Mouse (Mus musculus): ENCODE measurements at regions not wholly inside any gene's neighbourhood (a gene's known extent, or its start where the extent isn't known, plus 50 kb on each side); places are given as distances from the start of the nearest gene placed in this dataset.

GRCm38 (mm10) chr12:13145186-13146115 lies 103.6 kb downstream of the Ddx1 start:
- Histone ChIP-seq H3K9ac (ENCODE audit: low read length) (no peak overlapping the region), H3K27me3 (ENCODE audit: control insufficient read depth, insufficient read depth, low read length) (no peaks in the 10 kb centered on the region), H3K4me3 (ENCODE audit: control insufficient read depth in 1 of 2, insufficient read depth in 1 of 2, low read depth in 1 of 2, low read length in 2 of 2) (no peak overlapping the region), H3K4me1 (ENCODE audit: control insufficient read depth in 2 of 2, insufficient read depth in 2 of 2, low read length in 2 of 2) (peaks cover 4 to 7% of the 10 kb centered on the region in 2 experiments), H3K36me3 (ENCODE audit: control insufficient read depth, insufficient read depth, low read length) (no peaks in the 10 kb centered on the region), H3K9me3 (ENCODE audit: control insufficient read depth, low read length) (no peaks in the 10 kb centered on the region), H3K4me2 (ENCODE audit: low read length) (no peak overlapping the region), H3K27ac (replicated peaks in 1 of 2; ENCODE audit: control insufficient read depth in 1 of 2, insufficient read depth in 1 of 2, low read depth in 2 of 2, low read length in 2 of 2) (peak overlapping the region; percentile 57 to 68)
- WGBS, result 36% methylated on average over 10 of the region's 10 CpGs
- peak; percentile 66 for ATAC-seq (ENCODE audit: insufficient number of reproducible peaks, insufficient read depth, low FRiP score, low read depth)

- 68% methylated on average over 1 of the region's 1 CpGs for WGBS
- Histone ChIP-seq H3K27ac (replicated peaks in 1 of 2; ENCODE audit: control insufficient read depth in 1 of 2, insufficient read depth in 1 of 2, low read depth in 2 of 2, low read length in 2 of 2) (peak overlapping the region; percentile 51 to 68), H3K36me3 (ENCODE audit: control insufficient read depth, insufficient read depth, low read length) (no peaks in the 10 kb centered on the region), H3K27me3 (ENCODE audit: control insufficient read depth, insufficient read depth, low read length) (no peaks in the 10 kb centered on the region), H3K4me3 (ENCODE audit: control insufficient read depth in 1 of 2, insufficient read depth in 1 of 2, low read depth in 1 of 2, low read length in 2 of 2) (no peak overlapping the region), H3K4me2 (ENCODE audit: low read length) (no peak overlapping the region), H3K4me1 (ENCODE audit: control insufficient read depth in 2 of 2, insufficient read depth in 2 of 2, low read length in 2 of 2) (peaks cover 4 to 7% of the 10 kb centered on the region in 2 experiments), H3K9ac (ENCODE audit: low read length) (no peak overlapping the region), H3K9me3 (ENCODE audit: control insufficient read depth, low read length) (no peaks in the 10 kb centered on the region)
- no peak for ATAC-seq (ENCODE audit: insufficient number of reproducible peaks, insufficient read depth, low FRiP score, low read depth)
Observed at GRCm38 (mm10) chr12:13144739-13145138, 104.3 kb downstream of the Ddx1 start.

- Histone ChIP-seq H3K9ac (ENCODE audit: low read length) (no peak overlapping the region), H3K27ac (replicated peaks in 1 of 2; ENCODE audit: control insufficient read depth in 1 of 2, insufficient read depth in 1 of 2, low read depth in 2 of 2, low read length in 2 of 2) (no peak overlapping the region), H3K4me3 (ENCODE audit: control insufficient read depth in 1 of 2, insufficient read depth in 1 of 2, low read depth in 1 of 2, low read length in 2 of 2) (no peak overlapping the region), H3K4me2 (ENCODE audit: low read length) (no peak overlapping the region), H3K27me3 (ENCODE audit: control insufficient read depth, insufficient read depth, low read length) (no peaks in the 10 kb centered on the region), H3K9me3 (ENCODE audit: control insufficient read depth, low read length) (no peaks in the 10 kb centered on the region), H3K36me3 (ENCODE audit: control insufficient read depth, insufficient read depth, low read length) (no peaks in the 10 kb centered on the region), H3K4me1 (ENCODE audit: control insufficient read depth in 2 of 2, insufficient read depth in 2 of 2, low read length in 2 of 2) (peaks cover 2 to 7% of the 10 kb centered on the region in 2 experiments)
- ATAC-seq (ENCODE audit: insufficient number of reproducible peaks, insufficient read depth, low FRiP score, low read depth), result no peak
- WGBS, result 57% methylated on average over 6 of the region's 6 CpGs
Observed at GRCm38 (mm10) chr12:13140636-13141035, 108.4 kb downstream of the Ddx1 start.

DNA sequence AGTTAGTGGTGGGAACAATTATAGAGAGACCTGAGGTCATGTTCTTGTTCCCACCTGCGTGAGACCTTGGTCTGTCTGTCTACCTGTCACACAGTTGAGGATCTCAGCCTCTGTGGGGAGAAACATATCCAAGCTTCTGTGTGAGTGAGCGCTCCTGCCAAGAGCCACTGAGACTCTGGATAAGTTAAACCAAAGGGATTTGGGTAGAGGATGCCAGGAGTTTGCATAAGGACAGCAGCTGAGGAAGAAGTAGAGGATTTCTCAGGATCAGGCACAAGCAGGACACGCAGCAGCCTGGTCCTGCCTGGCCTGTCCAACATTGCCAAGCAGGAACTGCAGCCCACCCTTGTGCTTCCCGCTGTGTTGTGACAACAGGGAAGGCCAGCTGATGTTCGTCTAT lies 109.8 kb downstream of the Ddx1 start:
- no peaks in the 10 kb centered on the region for H3K9me3 ChIP-seq (ENCODE audit: control insufficient read depth, low read length)
- WGBS, result 65% methylated on average over 5 of the region's 5 CpGs
- no peaks in the 10 kb centered on the region; a peak in 1 of 4 replicates for H3K4me1 ChIP-seq (ENCODE audit: control insufficient read depth in 2 of 2, insufficient read depth in 2 of 2, low read length in 2 of 2)
- no peaks in the 10 kb centered on the region for H3K36me3 ChIP-seq (ENCODE audit: control insufficient read depth, insufficient read depth, low read length)
- ATAC-seq (ENCODE audit: insufficient number of reproducible peaks, insufficient read depth, low FRiP score, low read depth), result no peak
- H3K4me3 ChIP-seq (ENCODE audit: control insufficient read depth in 1 of 2, insufficient read depth in 1 of 2, low read depth in 1 of 2, low read length in 2 of 2), result no peak overlapping the region
- no peak overlapping the region for H3K9ac ChIP-seq (ENCODE audit: low read length)
- no peak overlapping the region for H3K4me2 ChIP-seq (ENCODE audit: low read length)
- H3K27me3 ChIP-seq (ENCODE audit: control insufficient read depth, insufficient read depth, low read length), result no peaks in the 10 kb centered on the region
- no peak overlapping the region for H3K27ac ChIP-seq (replicated peaks in 1 of 2; ENCODE audit: control insufficient read depth in 1 of 2, insufficient read depth in 1 of 2, low read depth in 2 of 2, low read length in 2 of 2)

GRCm38 (mm10) chr12:13134168-13134567 lies 114.8 kb downstream of the Ddx1 start:
- 81% methylated on average over 6 of the region's 10 CpGs for WGBS
- no peaks in the 10 kb centered on the region for H3K36me3 ChIP-seq (ENCODE audit: control insufficient read depth, insufficient read depth, low read length)
- H3K4me2 ChIP-seq (ENCODE audit: low read length), result no peak overlapping the region
- no peaks in the 10 kb centered on the region for H3K9me3 ChIP-seq (ENCODE audit: control insufficient read depth, low read length)
- H3K27me3 ChIP-seq (ENCODE audit: control insufficient read depth, insufficient read depth, low read length), result no peaks in the 10 kb centered on the region
- H3K4me3 ChIP-seq (ENCODE audit: control insufficient read depth in 1 of 2, insufficient read depth in 1 of 2, low read depth in 1 of 2, low read length in 2 of 2), result no peak overlapping the region
- peaks cover 0 to 6% of the 10 kb centered on the region in 2 experiments; a peak in 2 of 4 replicates for H3K4me1 ChIP-seq (ENCODE audit: control insufficient read depth in 2 of 2, insufficient read depth in 2 of 2, low read length in 2 of 2)
- no peak for ATAC-seq (ENCODE audit: insufficient number of reproducible peaks, insufficient read depth, low FRiP score, low read depth)
- no peak overlapping the region for H3K9ac ChIP-seq (ENCODE audit: low read length)
- no peak overlapping the region for H3K27ac ChIP-seq (replicated peaks in 1 of 2; ENCODE audit: control insufficient read depth in 1 of 2, insufficient read depth in 1 of 2, low read depth in 2 of 2, low read length in 2 of 2)

- H3K4me1 ChIP-seq (ENCODE audit: control insufficient read depth in 2 of 2, insufficient read depth in 2 of 2, low read length in 2 of 2), result peaks cover 0 to 6% of the 10 kb centered on the region in 2 experiments; a peak in 2 of 4 replicates
- H3K27me3 ChIP-seq (ENCODE audit: control insufficient read depth, insufficient read depth, low read length), result no peaks in the 10 kb centered on the region
- no peak overlapping the region for H3K27ac ChIP-seq (replicated peaks in 1 of 2; ENCODE audit: control insufficient read depth in 1 of 2, insufficient read depth in 1 of 2, low read depth in 2 of 2, low read length in 2 of 2)
- no peak for ATAC-seq (ENCODE audit: insufficient number of reproducible peaks, insufficient read depth, low FRiP score, low read depth)
- no peaks in the 10 kb centered on the region for H3K9me3 ChIP-seq (ENCODE audit: control insufficient read depth, low read length)
- no peak overlapping the region for H3K9ac ChIP-seq (ENCODE audit: low read length)
- no peak overlapping the region for H3K4me2 ChIP-seq (ENCODE audit: low read length)
- H3K4me3 ChIP-seq (ENCODE audit: control insufficient read depth in 1 of 2, insufficient read depth in 1 of 2, low read depth in 1 of 2, low read length in 2 of 2), result no peak overlapping the region
- 41% methylated on average over 8 of the region's 8 CpGs for WGBS
- H3K36me3 ChIP-seq (ENCODE audit: control insufficient read depth, insufficient read depth, low read length), result no peaks in the 10 kb centered on the region
Observed at GRCm38 (mm10) chr12:13129677-13130082, 119.3 kb downstream of the Ddx1 start.

- Histone ChIP-seq H3K4me2 (ENCODE audit: low read length) (no peak overlapping the region), H3K9ac (ENCODE audit: low read length) (no peak overlapping the region), H3K36me3 (ENCODE audit: control insufficient read depth, insufficient read depth, low read length) (no peaks in the 10 kb centered on the region), H3K4me3 (ENCODE audit: control insufficient read depth in 1 of 2, insufficient read depth in 1 of 2, low read depth in 1 of 2, low read length in 2 of 2) (no peak overlapping the region), H3K9me3 (ENCODE audit: control insufficient read depth, low read length) (no peaks in the 10 kb centered on the region), H3K27me3 (ENCODE audit: control insufficient read depth, insufficient read depth, low read length) (no peaks in the 10 kb centered on the region), H3K27ac (replicated peaks in 1 of 2; ENCODE audit: control insufficient read depth in 1 of 2, insufficient read depth in 1 of 2, low read depth in 2 of 2, low read length in 2 of 2) (no peak overlapping the region), H3K4me1 (ENCODE audit: control insufficient read depth in 2 of 2, insufficient read depth in 2 of 2, low read length in 2 of 2) (peaks cover 0 to 6% of the 10 kb centered on the region in 2 experiments; a peak in 2 of 4 replicates)
- WGBS, result 80% methylated on average over 11 of the region's 11 CpGs
- no peak for ATAC-seq (ENCODE audit: insufficient number of reproducible peaks, insufficient read depth, low FRiP score, low read depth)
Observed at GRCm38 (mm10) chr12:13127407-13127806, 121.6 kb downstream of the Ddx1 start.

All from heart, embryonic 14.5 days (tissue).